In genomic region chr11:94704020-94704419, GRCm38 (mm10) we compare ENCODE assay signal across 13 mouse cellular contexts. TPM values are rescaled to one million over a fixed set of nuclear protein-coding genes. Genes with fewer than 3 reads are reported as not detected.
A peak's percentile ranks its signal among the peaks of the same experiment; 100 is the strongest.
DNase-seq lines count a peak whose midpoint lies in the region; ATAC-seq and TF ChIP-seq lines count a peak whose summit lies in the region.
"Had no signal": no experiment of that assay in that cellular context is flagged by ENCODE, and none has a peak within 500 bp of the region (broad histone marks: within the 10 kb centered on the region; RNA-seq: fewer than 3 reads in every experiment).

No protein-coding gene starts in this region.

- WGBS in hindbrain, postnatal 0 days, result 15% methylated on average over 7 of the region's 7 CpGs
- 41% methylated on average over 7 of the region's 7 CpGs for WGBS in hindbrain, embryonic 12.5 days
- WGBS in lung, postnatal 0 days, result 37% methylated on average over 7 of the region's 7 CpGs

- H3K4me2 ChIP-seq in hindbrain, postnatal 0 days (ENCODE audit: low read depth, low read length), result no peak overlapping the region
- no peak overlapping the region for H3K4me2 ChIP-seq in hindbrain, embryonic 12.5 days (replicated peaks)
- H3K4me2 ChIP-seq in lung, postnatal 0 days (replicated peaks; ENCODE audit: low read depth, low read length), result no peak overlapping the region
- H3K4me2 ChIP-seq: liver, embryonic 13.5 days had no signal

- peak; percentile 47 for TF ChIP-seq CTCF in hindbrain, postnatal 0 days (IDR thresholded peaks at IDR 0.05; ENCODE audit: low read depth)
- peak; percentile 55 for TF ChIP-seq CTCF in lung, postnatal 0 days (IDR thresholded peaks at IDR 0.05)

- H3K27me3 ChIP-seq in hindbrain, postnatal 0 days (ENCODE audit: insufficient read depth, low read length), result no peaks in the 10 kb centered on the region
- no peaks in the 10 kb centered on the region for H3K27me3 ChIP-seq in hindbrain, embryonic 12.5 days
- H3K27me3 ChIP-seq in lung, postnatal 0 days (replicated peaks; ENCODE audit: insufficient read depth, low read length), result no peaks in the 10 kb centered on the region

- H3K36me3 ChIP-seq in hindbrain, postnatal 0 days (ENCODE audit: insufficient read depth, low read length), result no peaks in the 10 kb centered on the region
- H3K36me3 ChIP-seq in hindbrain, embryonic 12.5 days, result no peaks in the 10 kb centered on the region
- no peaks in the 10 kb centered on the region for H3K36me3 ChIP-seq in lung, postnatal 0 days (ENCODE audit: insufficient read depth, low read length)
- H3K36me3 ChIP-seq: liver, embryonic 13.5 days had no signal

- peak; percentile 56 for ATAC-seq in hindbrain, postnatal 0 days
- no peak for ATAC-seq in hindbrain, embryonic 12.5 days (ENCODE audit: low FRiP score)
- no peak for ATAC-seq in lung, postnatal 0 days
- no peak for ATAC-seq in activated CD4-positive, CD25-positive, alpha-beta regulatory T cell, adult 4 months
- ATAC-seq: hindbrain, embryonic 16.5 days had no signal

- H3K9me3 ChIP-seq in hindbrain, postnatal 0 days (ENCODE audit: low read length), result no peaks in the 10 kb centered on the region
- no peaks in the 10 kb centered on the region for H3K9me3 ChIP-seq in hindbrain, embryonic 12.5 days (replicated peaks)
- no peaks in the 10 kb centered on the region for H3K9me3 ChIP-seq in lung, postnatal 0 days (ENCODE audit: low read length)
- H3K9me3 ChIP-seq: liver, embryonic 13.5 days had no signal

- no peak for TF ChIP-seq EP300 in lung, postnatal 0 days (IDR thresholded peaks at IDR 0.05)

- H3K27ac ChIP-seq in hindbrain, postnatal 0 days, result 0 out of 2 replicates have a peak overlapping the region, but pooled peaks have one; percentile 32
- no peak overlapping the region for H3K27ac ChIP-seq in hindbrain, embryonic 12.5 days
- H3K27ac ChIP-seq in lung, postnatal 0 days (ENCODE audit: low read length), result no peak overlapping the region
- H3K27ac ChIP-seq: liver, embryonic 13.5 days had no signal

- peak; percentile 67 for DNase-seq in hindbrain, postnatal 0 days (ENCODE audit: low spot score)
- peak; percentile 48 for DNase-seq in lung, postnatal 0 days (ENCODE audit: low spot score)
- DNase-seq in lung, postnatal 14 days, result no peak
- DNase-seq in ZHBTc4 (ENCODE audit: low read depth, low spot score) (peak; percentile 44), MN1 (ENCODE audit: low spot score) (no peak)
- peak; percentile 72 for DNase-seq in thymus, postnatal 0 days (ENCODE audit: low spot score)
- DNase-seq: adrenal gland, adult 2 months; cerebellum, adult 11 months; liver, embryonic 13.5 days had no signal

- H3K4me3 ChIP-seq in hindbrain, postnatal 0 days (ENCODE audit: low read length), result no peak overlapping the region
- no peak overlapping the region for H3K4me3 ChIP-seq in hindbrain, embryonic 12.5 days
- no peak overlapping the region for H3K4me3 ChIP-seq in lung, postnatal 0 days (ENCODE audit: low read depth, low read length)
- H3K4me3 ChIP-seq: liver, embryonic 13.5 days had no signal

- H3K4me1 ChIP-seq in hindbrain, postnatal 0 days (ENCODE audit: insufficient read depth, low read length), result 0 out of 2 replicates have a peak, but pooled peaks cover 5% of the 10 kb centered on the region
- peaks cover 9% of the 10 kb centered on the region for H3K4me1 ChIP-seq in hindbrain, embryonic 12.5 days
- H3K4me1 ChIP-seq in lung, postnatal 0 days (ENCODE audit: insufficient read depth, low read depth, low read length), result no peaks in the 10 kb centered on the region
- H3K4me1 ChIP-seq: liver, embryonic 13.5 days had no signal

- H3K9ac ChIP-seq in hindbrain, postnatal 0 days (replicated peaks; ENCODE audit: low read length), result no peak overlapping the region
- H3K9ac ChIP-seq in hindbrain, embryonic 12.5 days, result no peak overlapping the region
- no peak overlapping the region for H3K9ac ChIP-seq in lung, postnatal 0 days (replicated peaks; ENCODE audit: low read depth)
- H3K9ac ChIP-seq: liver, embryonic 13.5 days had no signal

RNA-seq across cellular contexts. Expression of gene Gm11541, which starts 0.3 kb away (rescaled TPM):
- total RNA-seq in hindbrain, postnatal 0 days (2014; rRNA removed), result 0.63 TPM in 1 of 2 replicates, not detected in the other
- polyA plus RNA-seq in hindbrain, postnatal 0 days (2015; fragmentation: Nextera tagmentation; extraction: Ambion mirVana), result 0.39 and 0.42 TPM in 2 replicates
- 0.12 TPM in 1 of 2 replicates, not detected in the other for polyA plus RNA-seq in hindbrain, embryonic 12.5 days (2016; fragmentation: Nextera tagmentation; extraction: Ambion mirVana)
- 0.69 and 1.3 TPM in 2 replicates for polyA plus RNA-seq in lung, postnatal 0 days (2015; fragmentation: Nextera tagmentation; extraction: Ambion mirVana)
- polyA plus RNA-seq in thymus, postnatal 0 days (2015; fragmentation: Nextera tagmentation; extraction: Ambion mirVana), result 0.08 and 0.13 TPM in 2 replicates
- not detected for polyA plus RNA-seq in activated CD4-positive, CD25-positive, alpha-beta regulatory T cell, adult 4 months (2017; shearing (Covaris generic))
- total RNA-seq: adrenal gland, adult 2 months had no signal
- polyA plus RNA-seq: adrenal gland, adult 2 months; liver, embryonic 13.5 days; spleen, adult 2 months had no signal

RNA-seq across cellular contexts. Expression of gene Xylt2, which starts 26.7 kb away (rescaled TPM):
- 44.0 and 53.5 TPM in 2 replicates for total RNA-seq in hindbrain, postnatal 0 days (2014; rRNA removed)
- polyA plus RNA-seq in hindbrain, postnatal 0 days (2015; fragmentation: Nextera tagmentation; extraction: Ambion mirVana), result 13.6 and 14.9 TPM in 2 replicates
- 19.4 and 20.3 TPM in 2 replicates for polyA plus RNA-seq in hindbrain, embryonic 12.5 days (2016; fragmentation: Nextera tagmentation; extraction: Ambion mirVana)
- polyA plus RNA-seq in lung, postnatal 0 days (2015; fragmentation: Nextera tagmentation; extraction: Ambion mirVana), result 13.3 and 14.1 TPM in 2 replicates
- polyA plus RNA-seq in thymus, postnatal 0 days (2015; fragmentation: Nextera tagmentation; extraction: Ambion mirVana), result 13.0 and 15.4 TPM in 2 replicates
- 1 to 10 TPM; 5.6 to 6.0 TPM for polyA plus RNA-seq in activated CD4-positive, CD25-positive, alpha-beta regulatory T cell, adult 4 months (2017; shearing (Covaris generic))

RNA-seq across cellular contexts. Expression of gene Cdc34b, which starts 37.6 kb away (rescaled TPM):
- 0.18 and 1.2 TPM in 2 replicates for total RNA-seq in hindbrain, postnatal 0 days (2014; rRNA removed)
- polyA plus RNA-seq in hindbrain, postnatal 0 days (2015; fragmentation: Nextera tagmentation; extraction: Ambion mirVana), result 0.30 TPM in 1 of 2 replicates, not detected in the other
- polyA plus RNA-seq in hindbrain, embryonic 12.5 days (2016; fragmentation: Nextera tagmentation; extraction: Ambion mirVana), result 0.23 and 0.38 TPM in 2 replicates
- polyA plus RNA-seq in lung, postnatal 0 days (2015; fragmentation: Nextera tagmentation; extraction: Ambion mirVana), result 0.17 and 0.38 TPM in 2 replicates
- polyA plus RNA-seq in thymus, postnatal 0 days (2015; fragmentation: Nextera tagmentation; extraction: Ambion mirVana), result 0.12 TPM in 1 of 2 replicates, not detected in the other
- not detected for polyA plus RNA-seq in activated CD4-positive, CD25-positive, alpha-beta regulatory T cell, adult 4 months (2017; shearing (Covaris generic))
- polyA plus RNA-seq: hindbrain, embryonic 16.5 days; spleen, adult 2 months had no signal

RNA-seq across cellular contexts. Expression of gene Eme1, which starts 50.3 kb away (rescaled TPM):
- total RNA-seq in hindbrain, postnatal 0 days (2014; rRNA removed), result 3.8 TPM in 2 replicates
- polyA plus RNA-seq in hindbrain, postnatal 0 days (2015; fragmentation: Nextera tagmentation; extraction: Ambion mirVana), result 1.9 and 2.4 TPM in 2 replicates
- 20.8 and 21.3 TPM in 2 replicates for polyA plus RNA-seq in hindbrain, embryonic 12.5 days (2016; fragmentation: Nextera tagmentation; extraction: Ambion mirVana)
- 0.87 and 1.0 TPM in 2 replicates for polyA plus RNA-seq in lung, postnatal 0 days (2015; fragmentation: Nextera tagmentation; extraction: Ambion mirVana)
- 16.2 and 16.8 TPM in 2 replicates for polyA plus RNA-seq in thymus, postnatal 0 days (2015; fragmentation: Nextera tagmentation; extraction: Ambion mirVana)
- polyA plus RNA-seq in activated CD4-positive, CD25-positive, alpha-beta regulatory T cell, adult 4 months (2017; shearing (Covaris generic)), result 1 to 10 TPM; 2.6 to 4.4 TPM

RNA-seq across cellular contexts. Expression of gene Mrpl27, which starts 50.5 kb away (rescaled TPM):
- total RNA-seq in hindbrain, postnatal 0 days (2014; rRNA removed), result 36.3 and 61.2 TPM in 2 replicates
- 178 and 182 TPM in 2 replicates for polyA plus RNA-seq in hindbrain, postnatal 0 days (2015; fragmentation: Nextera tagmentation; extraction: Ambion mirVana)
- 126 and 131 TPM in 2 replicates for polyA plus RNA-seq in hindbrain, embryonic 12.5 days (2016; fragmentation: Nextera tagmentation; extraction: Ambion mirVana)
- polyA plus RNA-seq in lung, postnatal 0 days (2015; fragmentation: Nextera tagmentation; extraction: Ambion mirVana), result 113 and 118 TPM in 2 replicates
- polyA plus RNA-seq in thymus, postnatal 0 days (2015; fragmentation: Nextera tagmentation; extraction: Ambion mirVana), result 109 and 134 TPM in 2 replicates
- 10 to 100 TPM; 75.2 to 93.7 TPM for polyA plus RNA-seq in activated CD4-positive, CD25-positive, alpha-beta regulatory T cell, adult 4 months (2017; shearing (Covaris generic))

Comparison
In these comparisons a context has a peak if more than half of its experiments do, and no peak if none do; other contexts are left out.
1. DNase-seq: peak in hindbrain, postnatal 0 days (single experiment), lung, postnatal 0 days (single experiment), ZHBTc4 (single experiment) and thymus, postnatal 0 days (single experiment); none in lung, postnatal 14 days (single experiment) and MN1 (single experiment).